Mouse (Mus musculus) forebrain, postnatal 0 days (tissue): ENCODE results near the gene Mettl23. TPM values are rescaled to one million over a fixed set of nuclear protein-coding genes. Genes with fewer than 3 reads are reported as not detected.

ENCODE experiments used
- ATAC-seq: fragments of 200-750 bp; cut with Nextera tagmentation; 2 replicates; pipeline ENCODE4 v1.8.0; 2017; ENCODE audit warnings: mild to moderate bottlenecking, moderate library complexity
- DNase-seq: peaks from one replicate; pipeline ENCODE4 v3.0.0-alpha.2; 2015
- H3K27ac ChIP-seq: fragments of 300-500 bp; sonication (generic); 2 replicates; pipeline ENCODE4 v1.5.1; 2014; ENCODE audit warnings: low read depth, mild to moderate bottlenecking, antibody characterized with exemption, low read length, moderate library complexity, mixed read lengths
- H3K27me3 ChIP-seq: fragments of 300-500 bp; sonication (generic); 2 replicates; pipeline ENCODE4 v1.6.1; 2014; ENCODE audit warnings: mild to moderate bottlenecking, low read length, mixed read lengths; ENCODE audit not compliant: insufficient read depth
- H3K36me3 ChIP-seq: fragments of 300-500 bp; sonication (generic); 2 replicates; pipeline ENCODE4 v1.6.1; 2014; ENCODE audit warnings: mild to moderate bottlenecking, moderate library complexity; ENCODE audit not compliant: insufficient read depth
- H3K4me1 ChIP-seq: fragments of 300-500 bp; sonication (generic); 2 replicates; pipeline ENCODE4 v1.6.1; 2014; ENCODE audit warnings: antibody characterized with exemption; ENCODE audit not compliant: insufficient read depth
- H3K4me2 ChIP-seq: fragments of 300-500 bp; sonication (generic); 2 replicates; pipeline ENCODE4 v1.6.1; 2014; ENCODE audit warnings: low read depth, mild to moderate bottlenecking, moderate library complexity
- H3K4me3 ChIP-seq: fragments of 300-500 bp; sonication (generic); 2 replicates; pipeline ENCODE4 v1.5.1; 2014; ENCODE audit warnings: low read depth, low read length, mixed read lengths
- H3K9ac ChIP-seq: fragments of 300-500 bp; sonication (generic); 2 replicates; pipeline ENCODE4 v1.6.1; 2014; ENCODE audit warnings: mild to moderate bottlenecking
- H3K9me3 ChIP-seq: fragments of 300-500 bp; sonication (generic); 2 replicates; pipeline ENCODE4 v1.6.1; 2016; ENCODE audit warnings: low read length
- CTCF ChIP-seq: sonication (generic); IDR thresholded peaks from 2 replicates; pipeline ENCODE4 v1.5.1; 2016; ENCODE audit warnings: antibody characterized with exemption, control low read depth, low read depth
- WGBS: fragments of 180-500 bp; shearing (Covaris S2); extraction: QIAGEN DNeasy Blood & Tissue Kit; methylation state at CpG from one replicate; pipeline ENCODE4 v1.1.7; 2014; 5-methylcytosine and 5-hydroxymethylcytosine counted together
- polyA plus RNA-seq: library from polyadenylated mRNA; unstranded; fragments of >200 nt; fragmentation: Nextera tagmentation; extraction: Ambion mirVana; gene quantifications from 2 replicates; pipeline ENCODE4 v1.2.1, GENCODE M21; 2015
- total RNA-seq: library from RNA; depleted of rRNA; stranded (reverse); fragments of >200 nt; gene quantifications from 2 replicates; pipeline ENCODE4 v1.2.3, GENCODE M21; 2014; rRNA removed

Gene Mettl23
- total RNA-seq (40.3 and 55.4 TPM in 2 replicates), polyA plus RNA-seq (54.2 and 69.3 TPM in 2 replicates)

DNA sequence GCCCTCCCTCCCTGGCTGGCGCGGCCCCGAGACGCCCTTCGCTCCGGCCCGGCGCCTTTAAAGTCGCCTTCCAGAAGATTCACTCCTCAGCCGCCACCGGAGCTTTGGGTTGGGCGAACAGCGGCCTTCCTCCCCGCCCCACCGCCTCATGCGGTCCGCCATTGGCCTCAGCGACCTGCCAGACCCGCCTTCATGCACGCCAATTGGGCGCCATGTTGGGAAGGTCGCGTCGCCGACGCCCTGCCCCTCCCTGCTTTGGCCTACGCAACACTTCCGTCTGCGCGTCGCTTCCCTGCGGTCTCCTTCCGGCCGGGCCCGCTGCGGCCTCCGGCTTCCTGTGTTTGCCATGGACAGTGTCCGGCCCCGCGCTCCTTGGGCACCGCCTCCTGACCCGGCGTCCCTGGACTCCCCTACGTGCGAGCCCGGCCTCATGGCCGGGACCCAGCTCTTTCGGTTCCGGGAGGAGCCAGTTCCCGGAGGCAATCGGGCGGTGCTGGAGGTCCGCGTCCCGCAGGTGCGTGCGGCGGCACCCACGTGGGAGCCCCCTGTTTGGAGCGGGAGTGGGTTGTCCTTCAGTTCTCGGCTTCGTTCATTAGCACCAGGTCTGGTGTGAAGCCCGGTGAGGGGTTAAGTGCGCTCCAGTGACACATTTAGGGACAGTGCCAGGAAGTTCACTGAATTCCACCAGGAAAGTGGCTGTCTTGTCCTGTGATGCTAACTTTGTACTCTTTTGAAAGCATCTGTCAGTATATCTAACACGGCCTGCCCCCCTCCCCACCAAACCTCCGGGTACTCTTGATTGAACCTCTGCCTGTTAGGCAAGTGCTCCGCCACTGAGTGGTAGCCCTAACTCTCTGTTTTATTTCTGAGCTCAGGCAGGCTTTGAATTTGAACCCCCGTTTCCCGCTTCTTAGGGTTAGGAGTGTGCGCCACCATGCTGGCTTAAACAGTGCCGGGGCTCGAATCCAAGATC, at the start of gene Mettl23, which contains the start of gene Jmjd6:
TSS of gene Mettl23 (plus strand) at position 18 of the 973 bp plus-strand sequence.
TSS of gene Jmjd6 (minus strand) at position 189 of the 973 bp plus-strand sequence.
- Histone ChIP-seq H3K4me2 (peak within 1 kb of the TSS; percentile 82), H3K9ac (peak within 1 kb of the TSS; percentile 92), H3K27me3 (no peaks in the 10 kb centered on the region), H3K4me3 (peak within 1 kb of the TSS; percentile 85), H3K9me3 (no peaks in the 10 kb centered on the region), H3K4me1 (peaks cover 11% of the 10 kb centered on the region; the same call in 1 of the 2 replicates), H3K27ac (peak within 1 kb of the TSS; percentile 95), H3K36me3 (peaks cover 24% of the 10 kb centered on the region)
- DNase-seq (peak; percentile 97), ATAC-seq (peak; percentile 97)
- TF ChIP-seq CTCF: no peak
- WGBS: 2% methylated on average over 72 of the region's 72 CpGs

DNA sequence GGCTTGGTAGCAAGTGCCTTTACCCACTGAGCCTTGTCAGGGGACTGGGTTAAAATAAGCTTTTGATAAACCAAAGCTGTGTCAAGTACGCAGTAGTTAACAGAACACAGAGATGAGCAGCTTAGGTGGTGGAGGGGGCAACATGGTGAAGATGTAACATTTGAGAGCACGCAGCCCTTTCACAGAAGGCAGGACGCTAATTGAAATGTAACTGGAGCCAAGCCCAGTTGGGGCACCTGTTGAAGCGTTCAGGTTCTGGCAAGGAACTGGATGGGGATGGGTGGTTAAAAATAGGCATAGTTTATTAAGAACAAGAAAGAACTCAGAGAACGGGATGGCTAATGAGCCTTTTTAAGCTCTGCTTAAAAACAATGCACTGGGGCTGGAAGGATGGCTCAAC, 43.7 kb upstream of the Mettl23 start:
- DNase-seq: peak; percentile 47
- 59% methylated on average over 5 of the region's 5 CpGs for WGBS

DNA sequence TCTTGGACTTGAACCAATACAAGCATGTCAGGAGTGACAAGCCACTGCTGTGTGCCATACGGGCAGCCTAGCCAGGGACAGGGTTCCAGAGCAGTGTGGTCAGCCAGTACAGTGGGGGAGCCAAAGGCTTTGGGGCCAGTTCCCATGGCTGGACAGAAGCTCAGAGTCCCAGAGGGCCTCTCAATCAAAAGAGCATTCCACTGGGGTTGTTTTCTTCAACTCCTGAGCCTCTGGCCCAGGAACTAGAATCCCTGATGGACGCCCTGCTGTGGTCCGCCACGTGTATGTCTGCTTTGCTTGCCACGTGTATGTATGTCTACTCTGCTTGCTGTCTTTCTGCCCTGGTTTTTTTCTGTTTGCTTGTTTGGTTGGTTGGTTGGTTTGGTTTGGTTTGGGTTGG, 42.0 kb upstream of the Mettl23 start:
- ATAC-seq (no peak), DNase-seq (no peak)
- WGBS: 65% methylated on average over 5 of the region's 5 CpGs
- Histone ChIP-seq H3K4me3 (no peak overlapping the region), H3K27me3 (no peaks in the 10 kb centered on the region), H3K4me1 (no peaks in the 10 kb centered on the region), H3K9me3 (no peaks in the 10 kb centered on the region), H3K9ac (no peak overlapping the region), H3K27ac (no peak overlapping the region), H3K36me3 (no peaks in the 10 kb centered on the region), H3K4me2 (no peak overlapping the region)
- no peak for TF ChIP-seq CTCF

More for the DNA sequence above, 43.7 kb upstream of the Mettl23 start:
- Histone ChIP-seq H3K4me2 (no peak overlapping the region), H3K9ac (no peak overlapping the region), H3K4me3 (no peak overlapping the region), H3K36me3 (no peaks in the 10 kb centered on the region), H3K27ac (no peak overlapping the region), H3K9me3 (no peaks in the 10 kb centered on the region), H3K27me3 (no peaks in the 10 kb centered on the region), H3K4me1 (no peaks in the 10 kb centered on the region)
- ATAC-seq: no peak
- no peak for TF ChIP-seq CTCF

DNA sequence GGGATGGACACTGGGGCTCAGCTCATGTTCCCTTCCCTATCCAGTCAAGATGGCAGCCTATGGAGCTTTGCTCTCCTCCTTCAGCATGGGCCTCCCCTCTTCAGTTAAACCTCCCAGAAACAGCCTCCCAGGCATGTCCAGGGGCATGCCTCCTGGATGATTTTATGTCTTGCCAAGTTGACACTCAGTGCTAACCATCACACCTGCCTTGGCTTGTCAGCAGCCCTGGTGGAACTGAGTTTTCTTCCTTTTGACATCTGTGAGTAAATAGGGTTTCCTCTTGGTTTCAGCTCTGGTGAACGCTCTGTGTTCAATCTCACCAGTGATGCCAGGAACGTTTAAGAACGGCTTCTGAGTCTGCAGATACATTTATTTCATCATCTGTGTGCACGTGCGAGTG, 40.4 kb upstream of the Mettl23 start:
- Histone ChIP-seq H3K9me3 (no peaks in the 10 kb centered on the region), H3K27ac (no peak overlapping the region), H3K27me3 (no peaks in the 10 kb centered on the region), H3K4me3 (no peak overlapping the region), H3K36me3 (no peaks in the 10 kb centered on the region), H3K4me2 (no peak overlapping the region), H3K9ac (no peak overlapping the region), H3K4me1 (no peaks in the 10 kb centered on the region)
- no peak for ATAC-seq
- no peak for TF ChIP-seq CTCF
- WGBS: 86% methylated on average over 5 of the region's 5 CpGs
- no peak for DNase-seq

DNA sequence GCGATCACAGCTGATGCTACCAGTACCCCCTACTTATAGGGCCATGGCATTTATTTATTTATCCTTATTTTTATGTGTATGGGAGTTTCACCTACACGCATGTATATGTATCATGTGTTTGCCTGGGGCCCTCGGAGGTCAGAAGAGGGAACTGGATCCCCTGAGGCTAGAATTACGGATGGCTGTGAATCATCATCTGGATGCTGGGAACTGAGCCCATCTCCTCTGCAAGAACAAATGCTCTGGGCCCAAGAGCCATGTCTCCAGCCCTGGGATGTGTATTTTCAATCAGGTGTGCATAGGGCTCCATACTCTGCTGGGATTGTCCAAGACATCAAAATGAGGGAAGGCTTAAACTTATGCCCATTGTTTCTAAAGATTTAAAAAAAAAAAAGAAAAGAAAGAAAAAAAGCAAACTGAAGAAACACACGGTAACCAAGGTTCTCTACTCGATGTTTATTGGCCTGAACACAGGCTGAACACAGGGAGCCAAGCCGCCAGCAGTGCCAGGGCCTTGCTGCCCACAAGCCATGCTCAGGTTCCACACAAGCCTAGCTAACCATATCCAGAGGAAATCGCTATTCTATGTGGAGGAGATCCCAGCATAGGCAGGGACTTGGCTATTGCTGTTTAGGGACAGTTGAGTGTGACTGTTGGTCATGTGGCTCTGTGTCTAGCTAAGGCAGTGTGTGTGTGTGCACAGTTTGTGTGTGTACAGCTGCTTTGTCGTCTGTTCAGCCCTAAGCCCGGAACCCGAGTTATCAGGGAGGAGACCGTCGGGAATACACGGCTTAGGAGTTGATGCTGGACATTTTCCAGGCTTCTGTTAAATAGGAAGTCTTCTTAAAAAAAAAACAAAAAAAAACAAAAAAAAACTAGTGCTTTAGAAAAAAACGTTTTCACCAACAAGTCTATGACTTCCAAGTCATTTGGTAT, 36.7 kb upstream of the Mettl23 start:
- WGBS: 62% methylated on average over 15 of the region's 15 CpGs
- Histone ChIP-seq H3K27me3 (no peaks in the 10 kb centered on the region), H3K9me3 (no peaks in the 10 kb centered on the region), H3K36me3 (no peaks in the 10 kb centered on the region), H3K27ac (no peak overlapping the region), H3K4me3 (no peak overlapping the region), H3K9ac (no peak overlapping the region), H3K4me2 (no peak overlapping the region), H3K4me1 (0 out of 2 replicates have a peak, but pooled peaks cover 7% of the 10 kb centered on the region)
- TF ChIP-seq CTCF: no peak
- DNase-seq (no peak), ATAC-seq (no peak)

DNA sequence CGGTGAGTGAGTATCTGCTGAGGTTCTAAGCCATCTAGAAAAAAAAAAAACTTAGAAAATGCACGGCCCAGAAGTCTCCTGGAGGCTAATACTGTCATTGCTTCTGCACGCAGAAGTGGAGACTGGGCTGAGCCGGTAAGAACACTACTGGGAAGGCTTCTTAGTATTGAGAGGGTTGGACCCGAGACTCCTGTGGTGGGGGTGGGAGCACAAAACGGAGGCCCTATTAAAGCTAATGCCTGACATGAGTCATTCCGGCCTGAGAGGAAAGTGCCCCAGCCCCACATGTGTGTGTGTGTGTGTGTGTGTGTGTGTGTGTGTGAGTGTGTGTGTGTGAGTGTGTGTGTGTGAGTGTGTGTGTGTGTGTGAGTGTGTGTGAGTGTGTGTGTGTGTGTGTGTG, 36.0 kb upstream of the Mettl23 start:
- no peak for TF ChIP-seq CTCF
- 48% methylated on average over 7 of the region's 7 CpGs for WGBS
- H3K4me3 ChIP-seq: no peak overlapping the region
- no peak overlapping the region for H3K4me2 ChIP-seq
- H3K27ac ChIP-seq: no peak overlapping the region
- no peak for ATAC-seq
- H3K9ac ChIP-seq: no peak overlapping the region
- no peak for DNase-seq
- H3K4me1 ChIP-seq: 0 out of 2 replicates have a peak, but pooled peaks cover 7% of the 10 kb centered on the region
- no peaks in the 10 kb centered on the region for H3K9me3 ChIP-seq
- no peaks in the 10 kb centered on the region for H3K27me3 ChIP-seq
- no peaks in the 10 kb centered on the region for H3K36me3 ChIP-seq
